Mouse (Mus musculus) midbrain, postnatal 0 days (tissue): ENCODE measurements around the gene Chchd1. TPM values are rescaled to one million over a fixed set of nuclear protein-coding genes. Genes with fewer than 3 reads are reported as not detected.

Experiments
- ATAC-seq: fragments of 200-750 bp; cut with Nextera tagmentation; 2 replicates; pipeline ENCODE4 v1.8.0; 2017; ENCODE audit warnings: moderate number of reproducible peaks, mild to moderate bottlenecking, moderate TSS enrichment, moderate library complexity; ENCODE audit not compliant: low FRiP score
- DNase-seq: peaks from one replicate; pipeline ENCODE4 v3.0.0-alpha.2; 2015; ENCODE audit warnings: low spot score
- H3K27ac ChIP-seq: fragments of 300-500 bp; sonication (generic); 2 replicates; pipeline ENCODE4 v1.5.1; 2014; ENCODE audit warnings: low read depth, mild to moderate bottlenecking, low read length, mixed read lengths
- H3K27me3 ChIP-seq: fragments of 300-500 bp; sonication (generic); 2 replicates; pipeline ENCODE4 v1.6.1; 2014; ENCODE audit warnings: low read length, control low read depth, mixed read lengths; ENCODE audit not compliant: insufficient read depth
- H3K36me3 ChIP-seq: fragments of 300-500 bp; sonication (generic); 2 replicates; pipeline ENCODE4 v1.6.1; 2014; ENCODE audit warnings: low read length, control low read depth, mixed read lengths; ENCODE audit not compliant: insufficient read depth
- H3K4me1 ChIP-seq: fragments of 300-500 bp; sonication (generic); 2 replicates; pipeline ENCODE4 v1.6.1; 2014; ENCODE audit warnings: mild to moderate bottlenecking, control low read depth, antibody characterized with exemption, low read length, mixed read lengths; ENCODE audit not compliant: insufficient read depth
- H3K4me2 ChIP-seq: fragments of 300-500 bp; sonication (generic); 2 replicates; pipeline ENCODE4 v1.6.1; 2014; ENCODE audit warnings: low read depth, mild to moderate bottlenecking, low read length, mixed read lengths; ENCODE audit not compliant: poor library complexity, severe bottlenecking
- H3K4me3 ChIP-seq: fragments of 300-500 bp; sonication (generic); 2 replicates; pipeline ENCODE4 v1.5.1; 2014; ENCODE audit warnings: low read depth, mild to moderate bottlenecking, low read length, moderate library complexity
- H3K9ac ChIP-seq: fragments of 300-500 bp; sonication (generic); replicated peaks from 2 replicates; pipeline ENCODE4 v1.6.1; 2014; ENCODE audit warnings: mild to moderate bottlenecking, low read length, moderate library complexity, mixed read lengths; ENCODE audit not compliant: poor library complexity, severe bottlenecking
- H3K9me3 ChIP-seq: fragments of 300-500 bp; sonication (generic); 2 replicates; pipeline ENCODE4 v1.6.1; 2016; ENCODE audit warnings: low read length, control low read depth
- CTCF ChIP-seq: IDR thresholded peaks from 2 replicates; pipeline ENCODE4 v1.5.1; 2016; ENCODE audit warnings: antibody characterized with exemption, mild to moderate bottlenecking
- WGBS: fragments of 180-500 bp; shearing (Covaris S2); extraction: QIAGEN DNeasy Blood & Tissue Kit; methylation state at CpG from one replicate; pipeline ENCODE4 v1.1.7; 2014; 5-methylcytosine and 5-hydroxymethylcytosine counted together
- polyA plus RNA-seq: library from polyadenylated mRNA; unstranded; fragments of >200 nt; fragmentation: Nextera tagmentation; extraction: Ambion mirVana; gene quantifications from 2 replicates; pipeline ENCODE4 v1.2.1, GENCODE M21; 2015
- total RNA-seq: library from RNA; depleted of rRNA; stranded (reverse); fragments of >200 nt; gene quantifications from 2 replicates; pipeline ENCODE4 v1.2.3, GENCODE M21; 2014

Chchd1 gene
- total and polyA plus RNA-seq, 2 experiments from 2014 or later = 122 to 195 TPM

DNA sequence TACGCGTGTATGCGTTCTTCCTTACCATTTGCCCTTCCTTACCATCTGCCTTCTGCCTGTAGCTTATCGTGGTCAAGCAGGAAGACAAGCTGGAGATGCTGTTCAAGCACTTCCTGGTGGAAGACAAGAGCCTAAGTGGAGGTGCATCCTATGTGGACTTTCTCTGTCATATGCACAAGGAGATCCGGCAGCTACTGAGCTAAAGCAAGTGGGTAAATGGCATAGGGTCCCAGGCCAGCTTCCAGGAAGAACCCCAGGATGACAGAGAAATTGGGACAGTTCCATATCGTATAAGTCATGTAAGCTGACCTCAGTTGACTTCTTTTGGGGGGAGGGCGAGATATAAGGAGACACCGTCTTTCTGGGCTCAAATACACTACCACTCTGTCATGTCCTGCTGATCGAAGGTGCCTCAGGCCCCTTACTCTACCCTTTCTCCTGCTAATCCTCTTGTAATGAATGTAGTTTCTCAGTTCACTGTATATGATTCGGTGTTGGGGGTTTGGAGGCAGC, 9.2 kb upstream of the Chchd1 start:
- Histone ChIP-seq H3K36me3 (peaks cover 45% of the 10 kb centered on the region), H3K27ac (no peak overlapping the region), H3K4me3 (no peak overlapping the region), H3K9ac (no peak overlapping the region), H3K9me3 (no peaks in the 10 kb centered on the region), H3K4me1 (peaks cover 10% of the 10 kb centered on the region; the same call in 1 of the 2 replicates), H3K4me2 (no peak overlapping the region), H3K27me3 (no peaks in the 10 kb centered on the region)
- ATAC-seq = no peak
- WGBS = 95% methylated on average over 10 of the region's 10 CpGs
- TF ChIP-seq CTCF = no peak
- no peak for DNase-seq

DNA sequence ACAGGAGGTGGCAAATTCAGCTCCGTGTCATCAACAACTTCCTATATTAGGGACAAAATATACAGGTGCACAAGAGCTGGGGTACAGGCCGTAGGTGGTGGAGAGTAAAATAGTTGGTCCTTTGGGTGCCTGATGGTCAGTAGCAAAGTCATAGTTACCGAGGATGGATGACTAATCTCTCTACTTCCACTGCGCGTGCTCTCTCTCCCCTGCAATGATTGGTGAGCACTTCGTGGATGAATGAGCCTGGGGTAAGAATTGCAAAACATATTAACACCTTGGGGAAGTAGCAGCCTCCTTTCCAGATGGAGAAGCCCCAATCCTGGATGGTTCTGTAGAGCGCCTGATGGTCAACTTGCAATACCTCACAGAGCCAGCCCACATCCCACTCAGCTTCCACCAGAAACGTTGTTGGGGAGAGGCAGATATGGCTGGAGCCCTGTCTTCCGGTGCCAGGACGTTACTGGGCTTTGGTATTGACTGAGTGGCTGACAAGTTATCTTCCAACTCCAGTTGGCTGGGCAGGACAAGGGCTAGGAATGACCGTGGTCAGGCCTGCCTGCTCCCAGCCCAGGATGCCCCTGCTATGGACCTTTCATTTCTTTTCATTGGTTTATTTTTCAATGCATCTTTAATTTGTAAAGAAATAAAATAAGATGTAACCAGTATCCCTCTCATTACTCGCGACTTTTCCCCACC, 8.5 kb upstream of the Chchd1 start:
- Histone ChIP-seq H3K9ac (peak overlapping the region; percentile 89), H3K4me1 (peaks cover 12% of the 10 kb centered on the region; the same call in 1 of the 2 replicates), H3K9me3 (no peaks in the 10 kb centered on the region), H3K36me3 (peaks cover 39% of the 10 kb centered on the region), H3K27me3 (no peaks in the 10 kb centered on the region), H3K4me2 (peak overlapping the region; percentile 80), H3K4me3 (peak overlapping the region; percentile 86), H3K27ac (peak overlapping the region; percentile 96)
- 45% methylated on average over 13 of the region's 13 CpGs for WGBS
- DNase-seq (peak; percentile 17), ATAC-seq (peak; percentile 19; the same call in 1 of the 2 replicates)
- no peak for TF ChIP-seq CTCF

DNA sequence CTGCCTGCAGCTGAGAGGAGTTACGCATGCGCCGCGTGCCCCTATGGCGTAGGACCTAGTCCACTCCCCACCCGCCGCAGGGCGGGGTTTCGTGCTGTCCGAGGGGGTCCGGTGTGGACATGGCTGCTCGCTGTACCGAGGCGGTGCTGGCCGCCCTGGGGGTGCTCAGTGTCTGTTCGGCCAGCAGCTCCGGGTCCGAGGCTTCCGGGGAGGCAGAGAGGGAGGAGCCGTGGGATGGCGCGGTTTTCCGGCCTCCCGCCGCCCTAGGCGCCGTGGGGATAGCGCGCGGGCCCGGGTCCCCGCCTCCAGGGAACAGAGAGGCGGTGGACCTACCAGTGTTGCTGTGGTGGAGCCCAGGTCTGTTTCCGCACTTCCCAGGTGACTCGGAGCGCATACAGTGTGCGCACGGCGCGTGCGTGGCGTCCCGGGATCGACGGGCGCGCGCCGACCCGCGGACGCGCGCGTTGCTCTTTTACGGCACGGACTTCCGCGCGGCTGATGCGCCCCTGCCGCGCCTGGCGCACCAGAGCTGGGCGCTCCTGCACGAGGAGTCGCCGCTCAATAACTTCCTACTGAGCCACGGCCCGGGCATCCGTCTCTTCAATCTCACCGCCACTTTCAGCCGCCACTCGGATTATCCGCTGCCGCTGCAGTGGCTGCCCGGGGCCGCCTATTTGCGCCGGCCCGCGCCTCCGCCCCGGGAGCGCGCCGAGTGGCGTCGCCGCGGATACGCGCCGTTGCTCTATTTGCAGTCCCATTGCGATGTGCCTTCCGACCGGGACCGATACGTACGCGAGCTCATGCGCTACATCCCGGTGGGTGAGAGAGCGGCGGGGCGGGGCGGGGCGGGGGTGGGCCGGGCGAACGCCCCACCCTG, 7.7 kb upstream of the Chchd1 start, which contains the start of gene Fut11:
Gene Fut11 (plus strand): TSS at position 85 of the 877 bp plus-strand sequence.
- peak within 1 kb of the TSS; percentile 89 for H3K9ac ChIP-seq
- ATAC-seq = peak; percentile 91
- peak; percentile 95 for DNase-seq
- peak within 1 kb of the TSS; percentile 96 for H3K27ac ChIP-seq
- peaks cover 31% of the 10 kb centered on the region for H3K36me3 ChIP-seq
- H3K4me1 ChIP-seq = peaks cover 12% of the 10 kb centered on the region; the same call in 1 of the 2 replicates
- no peak for TF ChIP-seq CTCF
- H3K4me3 ChIP-seq = peak within 1 kb of the TSS; percentile 86
- H3K27me3 ChIP-seq = no peaks in the 10 kb centered on the region
- under 1% methylated on average over 100 of the region's 111 CpGs for WGBS
- H3K4me2 ChIP-seq = peak within 1 kb of the TSS; percentile 80
- H3K9me3 ChIP-seq = no peaks in the 10 kb centered on the region

DNA sequence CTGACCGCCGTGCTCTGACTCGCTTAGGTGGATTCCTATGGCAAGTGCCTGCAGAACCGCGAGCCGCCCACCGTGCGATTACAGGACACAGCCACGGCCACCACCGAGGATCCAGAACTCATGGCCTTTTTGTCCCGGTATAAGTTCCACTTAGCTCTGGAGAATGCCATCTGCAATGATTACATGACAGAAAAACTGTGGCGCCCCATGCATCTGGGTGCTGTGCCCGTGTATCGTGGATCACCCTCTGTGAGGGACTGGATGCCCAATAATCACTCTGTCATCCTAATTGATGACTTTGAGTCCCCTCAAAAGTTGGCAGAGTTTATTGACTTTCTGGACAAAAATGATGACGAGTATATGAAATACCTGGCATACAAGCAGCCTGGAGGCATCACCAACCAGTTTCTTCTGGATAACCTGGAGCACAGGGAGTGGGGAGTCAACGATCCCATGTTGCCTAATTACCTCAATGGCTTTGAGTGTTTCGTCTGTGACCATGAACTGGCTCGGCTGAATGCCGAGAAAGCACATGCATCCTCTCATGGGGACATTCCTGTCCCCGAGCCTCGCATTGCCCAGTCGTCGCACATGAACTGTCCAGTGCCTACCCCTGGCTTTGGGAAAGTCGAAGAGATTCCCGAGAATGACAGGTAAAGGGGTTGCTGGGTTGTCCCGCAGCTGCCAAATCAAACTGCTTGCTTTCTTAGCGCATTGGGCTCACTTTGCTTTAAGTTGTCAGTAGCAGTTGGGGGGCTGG, 6.9 kb upstream of the Chchd1 start:
- Histone ChIP-seq H3K4me2 (peak overlapping the region; percentile 80), H3K4me1 (peaks cover 12% of the 10 kb centered on the region; the same call in 1 of the 2 replicates), H3K27ac (peak overlapping the region; percentile 96), H3K4me3 (peak overlapping the region; percentile 86), H3K36me3 (peaks cover 26% of the 10 kb centered on the region), H3K27me3 (no peaks in the 10 kb centered on the region), H3K9ac (peak overlapping the region; percentile 89), H3K9me3 (no peaks in the 10 kb centered on the region)
- WGBS = 10% methylated on average over 27 of the region's 27 CpGs
- no peak for TF ChIP-seq CTCF
- DNase-seq (no peak), ATAC-seq (0 out of 2 replicates have a peak, but pooled peaks have one; percentile 2)

DNA sequence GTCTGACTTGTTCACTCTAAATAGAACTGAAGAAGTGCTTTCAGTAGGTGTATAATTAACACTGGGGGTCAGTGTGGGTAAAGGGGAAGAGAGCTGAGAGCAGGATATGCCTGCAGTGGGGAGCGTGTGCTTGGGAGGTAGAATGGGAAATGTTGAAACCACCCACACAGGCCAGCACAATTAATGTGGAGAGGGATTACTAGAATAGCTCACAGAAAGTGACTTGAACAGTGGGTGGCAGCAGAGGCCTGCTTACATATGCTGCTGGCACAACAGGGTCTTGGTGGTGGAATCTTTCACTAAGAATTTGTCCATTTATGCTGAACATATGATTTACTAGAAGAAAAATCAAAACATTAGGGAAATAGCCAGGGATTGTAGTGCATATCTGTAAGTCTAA, 5.8 kb upstream of the Chchd1 start:
- DNase-seq (peak; percentile 76), ATAC-seq (no peak)
- peak overlapping the region; percentile 86 for H3K4me3 ChIP-seq
- H3K9ac ChIP-seq = peak overlapping the region; percentile 34; the same call in 1 of the 2 replicates
- WGBS = 0% methylated on average over 1 of the region's 1 CpGs
- peaks cover 15% of the 10 kb centered on the region; the same call in 1 of the 2 replicates for H3K4me1 ChIP-seq
- H3K9me3 ChIP-seq = no peaks in the 10 kb centered on the region
- H3K27me3 ChIP-seq = no peaks in the 10 kb centered on the region
- no peak overlapping the region for H3K27ac ChIP-seq
- peaks cover 16% of the 10 kb centered on the region for H3K36me3 ChIP-seq
- TF ChIP-seq CTCF = peak; percentile 74
- H3K4me2 ChIP-seq = peak overlapping the region; percentile 80
